Mouse (Mus musculus): ENCODE measurements around the gene Agpat2. TPM values are rescaled to one million over a fixed set of nuclear protein-coding genes. Genes with fewer than 3 reads are reported as not detected.

Gene Agpat2
- polyA plus RNA-seq, 1 experiment = 19.7 TPM

DNA sequence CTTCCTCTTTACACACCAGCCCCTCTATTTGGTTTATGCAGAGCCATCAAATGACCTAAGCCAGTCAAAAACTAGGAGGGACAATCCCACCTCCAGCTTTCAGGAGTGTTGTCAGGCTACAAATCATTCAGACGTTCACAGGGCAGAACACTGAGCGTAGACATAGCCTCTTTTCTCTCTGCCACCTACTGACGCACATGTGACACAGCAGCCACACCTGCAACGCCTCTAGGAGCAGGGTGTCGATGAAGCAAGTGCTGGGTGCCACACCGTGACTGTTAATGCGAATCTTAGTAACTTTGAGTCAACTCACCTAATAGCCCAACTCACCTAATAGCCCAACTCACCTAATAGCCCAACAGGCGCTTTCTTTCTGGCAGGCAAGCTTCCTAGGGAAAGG is 34.9 kb upstream of the Agpat2 start:
- Histone ChIP-seq H3K36me3 (ENCODE audit: control insufficient read depth, insufficient read depth, low read length, poor library complexity, severe bottlenecking) (peaks cover 32% of the 10 kb centered on the region), H3K4me3 (ENCODE audit: low read depth, low read length) (peak overlapping the region; percentile 99), H3K9ac (ENCODE audit: low read depth, poor library complexity, severe bottlenecking) (peak overlapping the region; percentile 100), H3K27ac (ENCODE audit: insufficient read depth, low read length) (peak overlapping the region; percentile 55), H3K4me1 (ENCODE audit: control insufficient read depth, insufficient read depth, low read length) (peaks cover 1% of the 10 kb centered on the region), H3K27me3 (ENCODE audit: control insufficient read depth, insufficient read depth, low read length, poor library complexity, severe bottlenecking) (no peaks in the 10 kb centered on the region), H3K9me3 (replicated peaks; ENCODE audit: control insufficient read depth, insufficient read depth, low read length, poor library complexity, severe bottlenecking) (no peaks in the 10 kb centered on the region)
- TF ChIP-seq POLR2A (IDR thresholded peaks at IDR 0.05; ENCODE audit: insufficient read depth, low read length) (no peak), EP300 (IDR thresholded peaks at IDR 0.05; ENCODE audit: insufficient read depth, low read depth, low read length) (no peak), CTCF (IDR thresholded peaks at IDR 0.05; ENCODE audit: low read depth, low read length) (peak; percentile 43)

- no peaks in the 10 kb centered on the region for H3K9me3 ChIP-seq (replicated peaks; ENCODE audit: control insufficient read depth, insufficient read depth, low read length, poor library complexity, severe bottlenecking)
- no peaks in the 10 kb centered on the region for H3K27me3 ChIP-seq (ENCODE audit: control insufficient read depth, insufficient read depth, low read length, poor library complexity, severe bottlenecking)
- no peaks in the 10 kb centered on the region for H3K4me1 ChIP-seq (ENCODE audit: control insufficient read depth, insufficient read depth, low read length)
- H3K27ac ChIP-seq (ENCODE audit: insufficient read depth, low read length) = peak overlapping the region; percentile 55
- peak overlapping the region; percentile 100 for H3K9ac ChIP-seq (ENCODE audit: low read depth, poor library complexity, severe bottlenecking)
- H3K36me3 ChIP-seq (ENCODE audit: control insufficient read depth, insufficient read depth, low read length, poor library complexity, severe bottlenecking) = peaks cover 32% of the 10 kb centered on the region
- no peak for TF ChIP-seq CTCF (IDR thresholded peaks at IDR 0.05; ENCODE audit: low read depth, low read length)
- TF ChIP-seq EP300 (IDR thresholded peaks at IDR 0.05; ENCODE audit: insufficient read depth, low read depth, low read length) = no peak
- TF ChIP-seq POLR2A (IDR thresholded peaks at IDR 0.05; ENCODE audit: insufficient read depth, low read length) = no peak
- peak overlapping the region; percentile 99 for H3K4me3 ChIP-seq (ENCODE audit: low read depth, low read length)
These were observed 34.4 kb upstream of the Agpat2 start for GRCm38 (mm10) chr2:26638572-26638971.

DNA sequence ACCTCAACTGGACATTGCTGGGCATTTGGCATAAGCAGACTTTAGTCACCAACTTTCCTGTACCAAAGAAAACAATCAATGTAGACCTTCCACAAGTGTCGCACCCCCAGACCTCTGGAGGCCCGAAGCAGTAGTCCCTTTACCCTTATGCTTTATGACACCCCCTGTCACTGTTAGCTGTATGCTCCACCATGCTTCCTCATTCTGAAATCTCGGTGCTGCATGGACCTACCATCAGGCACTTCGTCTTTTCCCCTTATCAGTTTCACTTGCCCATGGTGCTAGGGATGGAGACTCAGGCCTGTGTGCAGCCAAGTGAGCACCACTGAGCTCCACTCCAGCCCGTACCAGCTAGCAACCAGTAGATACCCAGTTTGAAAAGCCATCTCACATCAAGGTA is 33.8 kb upstream of the Agpat2 start:
- Histone ChIP-seq H3K36me3 (ENCODE audit: control insufficient read depth, insufficient read depth, low read length, poor library complexity, severe bottlenecking) (peaks cover 32% of the 10 kb centered on the region), H3K9me3 (replicated peaks; ENCODE audit: control insufficient read depth, insufficient read depth, low read length, poor library complexity, severe bottlenecking) (no peaks in the 10 kb centered on the region), H3K27ac (ENCODE audit: insufficient read depth, low read length) (peak overlapping the region; percentile 55), H3K27me3 (ENCODE audit: control insufficient read depth, insufficient read depth, low read length, poor library complexity, severe bottlenecking) (no peaks in the 10 kb centered on the region), H3K4me3 (ENCODE audit: low read depth, low read length) (peak overlapping the region; percentile 99), H3K9ac (ENCODE audit: low read depth, poor library complexity, severe bottlenecking) (peak overlapping the region; percentile 100), H3K4me1 (ENCODE audit: control insufficient read depth, insufficient read depth, low read length) (no peaks in the 10 kb centered on the region)
- TF ChIP-seq EP300 (IDR thresholded peaks at IDR 0.05; ENCODE audit: insufficient read depth, low read depth, low read length) = no peak
- no peak for TF ChIP-seq CTCF (IDR thresholded peaks at IDR 0.05; ENCODE audit: low read depth, low read length)
- no peak for TF ChIP-seq POLR2A (IDR thresholded peaks at IDR 0.05; ENCODE audit: insufficient read depth, low read length)

- Histone ChIP-seq H3K9me3 (replicated peaks; ENCODE audit: control insufficient read depth, insufficient read depth, low read length, poor library complexity, severe bottlenecking) (no peaks in the 10 kb centered on the region), H3K9ac (ENCODE audit: low read depth, poor library complexity, severe bottlenecking) (peak overlapping the region; percentile 5; the same call in 1 of the 2 replicates), H3K4me1 (ENCODE audit: control insufficient read depth, insufficient read depth, low read length) (no peaks in the 10 kb centered on the region), H3K36me3 (ENCODE audit: control insufficient read depth, insufficient read depth, low read length, poor library complexity, severe bottlenecking) (peaks cover 32% of the 10 kb centered on the region), H3K27me3 (ENCODE audit: control insufficient read depth, insufficient read depth, low read length, poor library complexity, severe bottlenecking) (no peaks in the 10 kb centered on the region), H3K4me3 (ENCODE audit: low read depth, low read length) (peak overlapping the region; percentile 99; the same call in 1 of the 2 replicates), H3K27ac (ENCODE audit: insufficient read depth, low read length) (peak overlapping the region; percentile 49)
- TF ChIP-seq EP300 (IDR thresholded peaks at IDR 0.05; ENCODE audit: insufficient read depth, low read depth, low read length) (no peak), CTCF (IDR thresholded peaks at IDR 0.05; ENCODE audit: low read depth, low read length) (no peak), POLR2A (IDR thresholded peaks at IDR 0.05; ENCODE audit: insufficient read depth, low read length) (no peak)
These were observed 33.2 kb upstream of the Agpat2 start for GRCm38 (mm10) chr2:26637316-26637932.

DNA sequence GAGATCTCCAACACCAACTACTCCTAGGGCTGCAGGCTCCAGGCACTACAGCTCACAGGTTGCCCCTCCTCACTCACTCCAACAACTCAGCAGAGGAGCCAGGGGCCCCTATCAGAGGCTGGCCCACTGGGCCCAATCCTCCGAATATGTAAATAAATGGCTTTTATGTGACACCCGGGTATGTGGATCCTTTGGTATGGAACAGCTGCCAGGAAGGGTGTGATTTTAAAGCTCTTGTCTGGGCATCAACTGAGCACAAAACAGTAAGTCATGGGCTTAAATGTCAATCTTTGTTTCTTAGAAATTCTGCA is 32.1 kb upstream of the Agpat2 start:
- Histone ChIP-seq H3K27ac (ENCODE audit: insufficient read depth, low read length) (peak overlapping the region; percentile 10; the same call in 1 of the 2 replicates), H3K9me3 (replicated peaks; ENCODE audit: control insufficient read depth, insufficient read depth, low read length, poor library complexity, severe bottlenecking) (no peaks in the 10 kb centered on the region), H3K36me3 (ENCODE audit: control insufficient read depth, insufficient read depth, low read length, poor library complexity, severe bottlenecking) (peaks cover 32% of the 10 kb centered on the region), H3K4me3 (ENCODE audit: low read depth, low read length) (no peak overlapping the region), H3K9ac (ENCODE audit: low read depth, poor library complexity, severe bottlenecking) (no peak overlapping the region), H3K27me3 (ENCODE audit: control insufficient read depth, insufficient read depth, low read length, poor library complexity, severe bottlenecking) (no peaks in the 10 kb centered on the region), H3K4me1 (ENCODE audit: control insufficient read depth, insufficient read depth, low read length) (no peaks in the 10 kb centered on the region)
- TF ChIP-seq CTCF (IDR thresholded peaks at IDR 0.05; ENCODE audit: low read depth, low read length) (no peak), EP300 (IDR thresholded peaks at IDR 0.05; ENCODE audit: insufficient read depth, low read depth, low read length) (no peak), POLR2A (IDR thresholded peaks at IDR 0.05; ENCODE audit: insufficient read depth, low read length) (no peak)

GRCm38 (mm10) chr2:26635489-26636324 is 31.5 kb upstream of the Agpat2 start:
- no peaks in the 10 kb centered on the region for H3K4me1 ChIP-seq (ENCODE audit: control insufficient read depth, insufficient read depth, low read length)
- no peaks in the 10 kb centered on the region for H3K27me3 ChIP-seq (ENCODE audit: control insufficient read depth, insufficient read depth, low read length, poor library complexity, severe bottlenecking)
- H3K4me3 ChIP-seq (ENCODE audit: low read depth, low read length) = no peak overlapping the region
- no peak overlapping the region for H3K9ac ChIP-seq (ENCODE audit: low read depth, poor library complexity, severe bottlenecking)
- TF ChIP-seq POLR2A (IDR thresholded peaks at IDR 0.05; ENCODE audit: insufficient read depth, low read length) (peak; percentile 8), EP300 (IDR thresholded peaks at IDR 0.05; ENCODE audit: insufficient read depth, low read depth, low read length) (0 out of 2 replicates have a peak, but pooled peaks have one; percentile 3), CTCF (IDR thresholded peaks at IDR 0.05; ENCODE audit: low read depth, low read length) (no peak)
- no peaks in the 10 kb centered on the region for H3K9me3 ChIP-seq (replicated peaks; ENCODE audit: control insufficient read depth, insufficient read depth, low read length, poor library complexity, severe bottlenecking)
- H3K27ac ChIP-seq (ENCODE audit: insufficient read depth, low read length) = peak overlapping the region; percentile 10
- H3K36me3 ChIP-seq (ENCODE audit: control insufficient read depth, insufficient read depth, low read length, poor library complexity, severe bottlenecking) = peaks cover 32% of the 10 kb centered on the region
